Mouse (Mus musculus) MEL (cell line): ENCODE measurements around the gene Uggt2. TPM values are rescaled to one million over a fixed set of nuclear protein-coding genes. Genes with fewer than 3 reads are reported as not detected.

Experiments used
- DNase-seq: peaks from one replicate; pipeline ENCODE4 v3.0.0; 2011; ENCODE audit warnings: low read depth, low spot score
- H3K27ac ChIP-seq: 2 replicates; pipeline ENCODE4 v1.5.1; 2012; ENCODE audit warnings: low read depth, mild to moderate bottlenecking, control low read depth, low read length, moderate library complexity; ENCODE audit not compliant: control insufficient read depth
- H3K27me3 ChIP-seq, 2 experiments: fragments of 150-350 bp in 1 of 2; sonication (generic) in 1 of 2; 2 replicates each; pipeline ENCODE4 v1.6.1; 2012; ENCODE audit warnings: low read length in 2 of 2, mild to moderate bottlenecking in 2 of 2, improper control_type of control experiment in 1 of 2, moderate library complexity in 1 of 2; ENCODE audit not compliant: insufficient read depth in 2 of 2, control insufficient read depth in 1 of 2
- H3K36me3 ChIP-seq, 2 experiments: 2 replicates each; pipeline ENCODE4 v1.6.1; 2012 to 2014; ENCODE audit warnings: low read length in 2 of 2, improper control_type of control experiment in 1 of 2, inconsistent platforms in 1 of 2, mild to moderate bottlenecking in 1 of 2; ENCODE audit not compliant: insufficient read depth in 2 of 2, control insufficient read depth in 1 of 2
- H3K4me1 ChIP-seq, 2 experiments: fragments of 150-350 bp in 1 of 2; sonication (generic) in 1 of 2; 2 replicates each; pipeline ENCODE4 v1.6.1; 2012; ENCODE audit warnings: low read length in 2 of 2, improper control_type of control experiment in 1 of 2, mild to moderate bottlenecking in 1 of 2; ENCODE audit not compliant: insufficient read depth in 2 of 2, control insufficient read depth in 1 of 2
- H3K4me3 ChIP-seq, 2 experiments: fragments of 150-350 bp in 1 of 2; sonication (generic) in 1 of 2; 2 replicates each; pipeline ENCODE4 v1.5.1; 2012; ENCODE audit warnings: low read depth in 2 of 2, low read length in 2 of 2, mild to moderate bottlenecking in 2 of 2, moderate library complexity in 2 of 2, control low read depth in 1 of 2, improper control_type of control experiment in 1 of 2; ENCODE audit not compliant: control insufficient read depth in 1 of 2, insufficient read depth in 1 of 2
- H3K79me2 ChIP-seq: 2 replicates; pipeline ENCODE4 v1.6.1; 2012; ENCODE audit warnings: mild to moderate bottlenecking, low read length, moderate library complexity; ENCODE audit not compliant: control insufficient read depth, poor library complexity, insufficient read depth
- H3K9ac ChIP-seq: 2 replicates; pipeline ENCODE4 v1.6.1; 2012; ENCODE audit warnings: low read depth, mild to moderate bottlenecking, control low read depth, low read length, moderate library complexity; ENCODE audit not compliant: control insufficient read depth, poor library complexity, severe bottlenecking
- H3K9me3 ChIP-seq: fragments of 150-350 bp; sonication (generic); replicated peaks from 2 replicates; pipeline ENCODE4 v1.6.1; 2012; ENCODE audit warnings: mild to moderate bottlenecking, low read length, improper control_type of control experiment, moderate library complexity; ENCODE audit not compliant: insufficient read depth
- CTCF ChIP-seq, 3 experiments: IDR thresholded peaks in 2 of 3; conservative IDR thresholded peaks in 1 of 3; 2 replicates each; pipeline ENCODE4 v1.5.1; 2011 to 2012; ENCODE audit warnings: low read length in 3 of 3, low read depth in 2 of 3, mild to moderate bottlenecking in 2 of 3, improper control_type of control experiment in 1 of 3, inconsistent platforms in 1 of 3, mixed read lengths in 1 of 3, moderate library complexity in 1 of 3; ENCODE audit not compliant: control insufficient read depth in 1 of 3, insufficient read depth in 1 of 3, poor library complexity in 1 of 3, severe bottlenecking in 1 of 3
- ELF1 ChIP-seq: IDR thresholded peaks from 2 replicates; pipeline ENCODE4 v1.6.1; 2014; ENCODE audit warnings: low read depth, mild to moderate bottlenecking, inconsistent platforms, low read length, improper control_type of control experiment, moderate library complexity
- ETS1 ChIP-seq: IDR thresholded peaks from 2 replicates; pipeline ENCODE4 v1.6.1; 2012; ENCODE audit warnings: low read depth, mild to moderate bottlenecking, inconsistent platforms, low read length, improper control_type of control experiment, moderate library complexity
- HCFC1 ChIP-seq: IDR thresholded peaks from 2 replicates; pipeline ENCODE4 v1.6.1; 2012; ENCODE audit warnings: low read depth, mild to moderate bottlenecking, inconsistent platforms, low read length, improper control_type of control experiment, moderate library complexity
- KAT2A ChIP-seq: conservative IDR thresholded peaks from 2 replicates; pipeline ENCODE4 v1.6.1; 2012; ENCODE audit warnings: low read depth, low read length, improper control_type of control experiment, inconsistent platforms
- MAX ChIP-seq: IDR thresholded peaks from 2 replicates; pipeline ENCODE4 v1.6.1; 2011; ENCODE audit warnings: low read length, improper control_type of control experiment
- MXI1 ChIP-seq: IDR thresholded peaks from 2 replicates; pipeline ENCODE4 v1.6.1; 2011; ENCODE audit warnings: mild to moderate bottlenecking, low read depth, low read length, improper control_type of control experiment
- NELFE ChIP-seq: IDR thresholded peaks from 2 replicates; pipeline ENCODE4 v1.6.1; 2011; ENCODE audit warnings: low read depth, low read length, improper control_type of control experiment
- NRF1 ChIP-seq: IDR thresholded peaks from 2 replicates; pipeline ENCODE4 v1.6.1; 2014; ENCODE audit warnings: low read depth, mild to moderate bottlenecking, inconsistent platforms, low read length, improper control_type of control experiment, moderate library complexity; ENCODE audit not compliant: poor library complexity, insufficient read depth, severe bottlenecking
- POLR2A ChIP-seq, 2 experiments: IDR thresholded peaks; 2 replicates each; pipeline ENCODE4 v1.6.1; 2011 to 2012; ENCODE audit warnings: low read length in 2 of 2, mild to moderate bottlenecking in 2 of 2, control low read depth in 1 of 2, improper control_type of control experiment in 1 of 2, low read depth in 1 of 2, moderate library complexity in 1 of 2; ENCODE audit not compliant: control insufficient read depth in 1 of 2, insufficient read depth in 1 of 2, poor library complexity in 1 of 2
- POLR2AphosphoS2 ChIP-seq: IDR thresholded peaks from 2 replicates; pipeline ENCODE4 v1.6.1; 2011; ENCODE audit warnings: low read length, improper control_type of control experiment
- SIN3A ChIP-seq: IDR thresholded peaks from 2 replicates; pipeline ENCODE4 v1.6.1; 2012; ENCODE audit warnings: low read length, improper control_type of control experiment, inconsistent platforms
- TCF12 ChIP-seq: IDR thresholded peaks from 2 replicates; pipeline ENCODE4 v1.6.1; 2014; ENCODE audit warnings: low read depth, mild to moderate bottlenecking, inconsistent platforms, low read length, improper control_type of control experiment, moderate library complexity
- UBTF ChIP-seq: IDR thresholded peaks from 2 replicates; pipeline ENCODE4 v1.6.1; 2012; ENCODE audit warnings: low read depth, mild to moderate bottlenecking, inconsistent platforms, low read length, improper control_type of control experiment, moderate library complexity, borderline replicate concordance; ENCODE audit not compliant: insufficient read depth
- USF1 ChIP-seq: IDR thresholded peaks from 2 replicates; pipeline ENCODE4 v1.6.1; 2014; ENCODE audit warnings: low read depth, mild to moderate bottlenecking, inconsistent platforms, low read length, improper control_type of control experiment, moderate library complexity
- ZC3H11A ChIP-seq: IDR thresholded peaks from 2 replicates; pipeline ENCODE4 v1.6.1; 2012; ENCODE audit warnings: low read depth, mild to moderate bottlenecking, inconsistent platforms, low read length, improper control_type of control experiment
- ZKSCAN1 ChIP-seq: IDR thresholded peaks from 2 replicates; pipeline ENCODE4 v1.6.1; 2012; ENCODE audit warnings: low read depth, mild to moderate bottlenecking, inconsistent platforms, low read length, improper control_type of control experiment, moderate library complexity
- ZMIZ1 ChIP-seq: IDR thresholded peaks from 2 replicates; pipeline ENCODE4 v1.6.1; 2012; ENCODE audit warnings: low read depth, mild to moderate bottlenecking, inconsistent platforms, low read length, improper control_type of control experiment, moderate library complexity
- polyA plus RNA-seq, 2 experiments: library from polyadenylated mRNA; stranded (reverse) in 1 of 2; unstranded in 1 of 2; fragments of >175 nt in 1 of 2; fragments of >200 nt in 1 of 2; gene quantifications; 2 replicates each; pipeline versions ENCODE4 v1.2.1 to v1.2.4; 2012; ENCODE audit warnings: low replicate concordance in 2 of 2, low read depth in 1 of 2; ENCODE audit not compliant: insufficient read length in 2 of 2, insufficient read depth in 1 of 2, missing spikeins in 1 of 2
- total RNA-seq: library from RNA; depleted of rRNA; stranded (reverse); fragments of 300-350 nt; gene quantifications from 2 replicates; pipeline ENCODE4 v1.2.3, GENCODE M21; 2012

Uggt2 gene
- total and polyA plus RNA-seq, 3 experiments = 0.23 to 0.31 TPM; not detected in 1

GRCm38 (mm10) chr14:118937533-118938492 is 161.4 kb downstream of the Uggt2 start, which contains the start of gene Dnajc3:
Gene Dnajc3 (plus strand): TSS chr14:118937976.
- H3K9me3 ChIP-seq = no peaks in the 10 kb centered on the region
- peak within 1 kb of the TSS; percentile 57 for H3K27ac ChIP-seq
- peak; percentile 93 for DNase-seq
- peak within 1 kb of the TSS; percentile 95 to 98 for H3K4me3 ChIP-seq
- H3K27me3 ChIP-seq = no peaks in the 10 kb centered on the region
- H3K36me3 ChIP-seq = peaks cover 0 to 6% of the 10 kb centered on the region in 2 experiments; a peak in 2 of 4 replicates
- H3K4me1 ChIP-seq = no peaks in the 10 kb centered on the region
- H3K9ac ChIP-seq = peak within 1 kb of the TSS; percentile 96
- H3K79me2 ChIP-seq = peaks cover 21% of the 10 kb centered on the region
- TF ChIP-seq MAX = 0 out of 2 replicates have a peak, but pooled peaks have one; percentile 48
- peak; percentile 43; the same call in 1 of the 2 replicates for TF ChIP-seq MXI1
- no peak for TF ChIP-seq KAT2A
- 0 out of 2 replicates have a peak, but pooled peaks have one; percentile 35 for TF ChIP-seq USF1
- peak; percentile 31; the same call in 1 of the 2 replicates for TF ChIP-seq ZMIZ1
- TF ChIP-seq UBTF = peak; percentile 44; the same call in 1 of the 2 replicates
- peak; percentile 73 for TF ChIP-seq NRF1
- TF ChIP-seq TCF12 = peak; percentile 46; the same call in 1 of the 2 replicates
- peak; percentile 81 for TF ChIP-seq NELFE
- peak; percentile 56; the same call in 1 of the 2 replicates for TF ChIP-seq HCFC1
- TF ChIP-seq ZKSCAN1 = no peak
- TF ChIP-seq POLR2A (IDR thresholded peaks at IDR 0.05; ENCODE audit: control insufficient read depth in 1 of 2, insufficient read depth in 1 of 2, low read depth in 1 of 2, low read length in 2 of 2, poor library complexity in 1 of 2) = peak; percentile 34 to 76; a peak in 2 of 4 replicates
- 0 out of 2 replicates have a peak, but pooled peaks have one; percentile 25 for TF ChIP-seq ELF1
- no peak for TF ChIP-seq ETS1
- TF ChIP-seq POLR2AphosphoS2 = peak; percentile 47; the same call in 1 of the 2 replicates
- no peak for TF ChIP-seq CTCF (IDR thresholded peaks at IDR 0.05 in 2 of 3, conservative IDR thresholded peaks at IDR 0.05 in 1 of 3; ENCODE audit: control insufficient read depth in 1 of 3, insufficient read depth in 1 of 3, low read depth in 2 of 3, low read length in 3 of 3, poor library complexity in 1 of 3, severe bottlenecking in 1 of 3)
- peak; percentile 61; the same call in 1 of the 2 replicates for TF ChIP-seq SIN3A
- TF ChIP-seq ZC3H11A = no peak
